Mouse (Mus musculus) cerebral cortex, adult 2 months (tissue): ENCODE data around the gene Mt4.

Source experiments
- WGBS: fragments of 180-500 bp; shearing (Covaris S2); methylation state at CpG from one replicate; pipeline ENCODE4 v1.1.7; 2018; 5-methylcytosine and 5-hydroxymethylcytosine counted together

Gene Mt4

DNA sequence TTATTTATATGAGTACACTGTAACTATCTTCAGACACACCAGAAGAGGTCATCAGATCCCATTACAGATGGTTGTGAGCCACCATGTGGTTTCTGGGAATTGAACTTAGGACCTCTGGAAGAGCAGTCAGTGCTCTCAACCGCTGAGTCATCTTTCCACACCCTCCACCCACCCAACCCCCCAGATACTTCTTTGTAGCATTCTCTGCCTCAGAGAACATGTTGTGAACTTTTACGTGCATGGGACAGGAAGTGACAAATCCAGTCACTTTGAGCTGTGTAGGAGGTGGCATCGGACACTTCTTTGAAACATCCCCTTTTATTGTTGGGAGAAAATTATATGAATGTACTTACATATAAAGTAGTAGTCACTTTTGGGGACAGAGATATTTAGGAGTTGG is 2.4 kb upstream of the Mt4 start:
- 47% methylated on average over 3 of the region's 3 CpGs for WGBS

DNA sequence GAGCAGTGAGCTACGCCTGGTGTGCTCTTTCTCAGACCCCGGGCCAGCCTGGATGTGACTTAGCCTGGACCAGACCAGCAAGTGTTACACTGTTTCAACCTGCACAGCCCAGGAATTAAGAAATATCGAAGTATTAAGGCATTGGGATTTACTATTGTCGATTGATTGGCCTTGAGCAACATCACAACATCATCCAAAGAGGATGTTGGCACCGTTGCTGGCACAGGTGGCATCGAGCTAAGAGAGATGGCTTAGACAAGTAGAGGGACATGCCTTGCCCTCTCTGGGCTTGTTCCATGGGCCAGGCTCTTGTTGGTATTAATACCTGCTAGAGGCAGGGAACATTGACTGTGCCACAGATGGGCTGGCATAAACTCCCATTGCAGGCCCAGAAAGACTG is 1.4 kb upstream of the Mt4 start:
- 92% methylated on average over 6 of the region's 6 CpGs for WGBS

DNA sequence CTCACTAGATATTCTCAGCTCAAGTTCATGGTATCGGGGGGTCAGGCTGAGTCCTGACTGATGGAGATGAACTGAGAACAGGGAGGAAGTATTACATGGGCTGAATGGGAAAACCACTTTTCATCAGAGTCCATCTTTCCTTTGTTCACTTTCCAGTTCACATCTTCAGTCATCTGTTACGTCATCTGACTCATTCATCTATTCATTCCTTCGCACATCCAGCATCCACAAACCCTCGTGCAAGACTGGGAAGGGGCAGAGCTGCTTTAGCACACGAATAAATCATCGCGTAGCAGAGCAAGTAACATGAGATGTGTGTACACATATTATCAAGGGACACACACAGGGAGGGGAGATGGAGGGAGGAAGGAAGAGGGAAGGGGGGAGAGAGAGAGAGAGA is 805 bp upstream of the Mt4 start:
- WGBS: 82% methylated on average over 7 of the region's 7 CpGs

DNA sequence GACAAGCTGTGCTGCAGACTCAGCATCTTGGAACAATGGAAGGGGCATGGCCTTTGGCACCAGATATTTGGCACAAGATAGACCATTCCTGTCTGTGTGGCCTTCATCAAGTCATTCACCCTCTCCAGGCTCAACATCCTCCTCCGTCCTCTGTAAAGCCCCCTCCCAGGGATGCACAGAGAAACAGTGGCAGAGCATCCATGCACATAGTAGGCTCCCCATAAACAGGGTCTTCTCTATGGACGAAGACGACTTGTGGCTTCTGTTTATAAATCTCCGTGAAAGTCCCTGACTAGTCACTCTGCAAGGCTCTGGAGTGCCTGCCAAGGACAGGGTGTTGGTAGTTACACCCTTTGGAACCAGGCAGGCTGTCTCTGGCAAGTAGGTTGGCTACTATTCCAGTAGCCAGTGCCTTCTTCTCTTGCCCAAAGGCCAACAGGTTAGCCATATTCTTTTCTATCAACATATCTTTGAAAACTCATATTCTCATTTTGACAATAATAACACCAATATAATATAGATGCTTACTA is 3.3 kb downstream of the Mt4 start:
- 75% methylated on average over 4 of the region's 4 CpGs for WGBS

DNA sequence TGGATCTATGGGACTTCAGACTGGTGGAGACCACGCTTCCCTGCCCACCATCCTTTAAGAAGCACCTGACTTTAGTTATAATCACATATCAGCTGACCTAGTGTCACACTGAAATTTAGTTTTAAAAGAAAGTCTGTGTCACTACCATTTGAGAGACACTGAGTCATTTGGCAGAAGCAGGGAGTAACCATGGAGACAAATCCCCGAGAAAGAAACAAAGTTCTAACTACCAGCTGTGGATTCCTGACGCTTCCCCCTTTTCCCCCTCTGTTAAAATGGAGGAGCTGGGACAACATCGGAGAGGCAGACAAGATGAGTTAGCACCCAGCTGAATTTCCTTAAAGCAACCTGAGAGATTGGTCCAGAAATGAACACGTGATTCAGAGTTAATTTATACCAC is 11.2 kb downstream of the Mt4 start:
- 21% methylated on average over 5 of the region's 5 CpGs for WGBS

DNA sequence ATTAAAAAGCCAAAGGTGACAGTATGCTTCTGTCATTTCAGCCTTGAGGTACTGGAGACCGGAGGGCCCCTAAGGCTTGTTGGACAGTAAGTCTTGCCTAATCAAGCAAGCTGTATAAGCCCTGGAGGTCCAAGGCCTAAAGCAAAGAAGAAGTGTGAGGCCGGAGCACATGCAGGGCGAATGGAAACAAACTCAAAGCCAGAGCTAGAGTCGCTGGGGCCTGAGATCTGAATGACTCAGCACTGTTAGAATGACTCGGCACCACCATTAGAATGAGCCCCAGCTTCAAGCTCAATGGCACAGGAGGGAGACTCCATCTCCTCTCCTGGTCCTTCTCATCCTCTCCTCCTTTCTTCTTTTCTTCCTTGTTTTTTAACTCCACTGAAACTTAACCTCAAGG is 13.9 kb downstream of the Mt4 start:
- WGBS: 81% methylated on average over 5 of the region's 5 CpGs

DNA sequence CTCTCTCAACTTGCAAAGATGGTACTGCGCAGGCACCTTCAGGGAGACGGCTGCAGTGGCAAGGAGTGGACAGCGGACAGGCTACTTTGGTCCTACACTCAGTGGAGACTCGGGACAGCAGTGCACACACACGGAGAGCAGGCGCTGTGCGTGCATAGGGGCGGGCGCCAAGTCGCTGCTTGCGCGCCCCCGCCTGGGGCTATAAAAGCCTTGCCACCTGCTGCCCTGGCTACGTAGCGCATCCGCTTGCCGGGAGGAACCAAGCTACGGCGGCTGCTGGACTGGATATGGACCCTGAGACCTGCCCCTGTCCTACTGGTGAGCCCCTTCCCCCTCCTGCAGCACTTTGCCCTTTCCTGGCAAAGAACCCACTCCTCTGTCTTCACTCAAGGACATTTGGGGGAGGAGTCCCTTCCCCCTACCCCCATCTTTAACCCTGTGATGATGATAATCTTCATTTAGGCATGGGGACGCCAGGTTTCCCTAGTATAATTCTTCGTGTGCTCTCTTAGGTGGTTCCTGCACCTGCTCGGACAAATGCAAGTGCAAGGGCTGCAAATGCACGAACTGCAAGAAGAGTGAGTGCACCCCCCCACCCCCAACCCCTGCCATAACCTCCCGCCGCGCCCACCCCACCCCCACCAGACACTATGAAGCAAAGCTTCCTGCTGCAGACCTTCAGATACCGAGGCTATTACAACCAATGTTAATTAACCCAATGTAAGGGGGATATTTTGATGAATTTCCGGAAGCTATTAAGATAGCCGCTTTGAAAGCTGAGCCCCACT is 15.7 kb downstream of the Mt4 start, which contains the start of gene Mt3:
Mt3 (plus strand) TSS at position 95 of the 788 bp plus-strand sequence.
- 2% methylated on average over 29 of the region's 29 CpGs for WGBS

DNA sequence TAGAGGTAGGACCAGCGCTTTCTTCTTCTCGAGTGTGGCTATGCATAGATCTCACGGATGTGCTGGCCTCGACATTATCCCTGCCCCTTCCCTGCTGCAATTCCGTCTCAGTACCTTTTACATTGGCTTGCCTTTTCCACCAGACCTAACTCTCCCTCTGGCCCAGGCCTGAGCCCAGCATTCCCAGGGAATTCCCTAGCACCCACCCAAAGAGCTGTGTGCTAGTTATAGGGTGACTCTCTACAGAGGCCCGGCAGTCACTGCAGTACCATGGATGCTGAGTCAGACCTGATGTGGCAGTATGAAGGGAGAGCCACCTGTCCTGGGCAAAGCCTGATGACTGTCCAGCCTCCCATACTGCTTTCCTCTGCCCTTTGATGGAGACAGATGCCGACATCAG is 16.5 kb downstream of the Mt4 start:
- WGBS: 25% methylated on average over 7 of the region's 7 CpGs

DNA sequence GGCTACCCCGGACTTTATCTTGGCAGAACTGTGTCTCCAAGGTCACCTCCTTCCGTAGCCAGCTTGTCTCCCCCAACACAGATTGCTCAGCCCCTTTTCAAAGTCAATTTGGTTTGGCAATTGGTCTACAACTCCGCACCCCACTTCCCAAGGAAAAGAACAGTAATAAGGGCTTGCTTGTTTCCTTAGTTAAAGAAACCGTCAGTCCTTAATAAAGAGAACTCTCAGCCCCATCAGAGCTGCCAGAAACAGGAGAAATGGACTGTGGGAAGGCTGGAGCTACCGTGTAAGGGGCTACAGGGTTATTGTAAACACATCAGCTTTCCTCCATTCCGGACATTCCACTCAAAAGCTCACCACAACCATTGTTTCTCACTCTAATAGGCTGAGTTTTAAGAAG is 17.5 kb downstream of the Mt4 start:
- 45% methylated on average over 6 of the region's 6 CpGs for WGBS

DNA sequence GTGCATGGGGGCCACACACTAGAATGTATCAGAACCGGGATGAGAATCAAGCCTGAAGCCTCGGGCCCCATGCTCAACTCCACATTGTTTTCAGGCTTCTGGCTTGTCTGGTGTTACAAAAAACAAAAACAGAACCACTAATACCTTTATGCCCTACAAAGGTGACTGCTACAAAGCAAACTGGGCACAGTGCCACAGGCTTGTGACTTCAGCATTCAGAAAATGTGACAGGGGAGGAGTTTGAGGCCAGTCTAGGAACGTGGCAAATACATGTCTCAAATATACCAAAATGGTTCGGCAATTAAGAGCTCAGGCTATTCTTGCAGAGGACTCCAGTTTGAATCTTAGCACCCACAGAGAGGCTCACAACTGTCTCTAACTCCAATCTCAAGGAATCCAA is 19.1 kb downstream of the Mt4 start:
- 62% methylated on average over 4 of the region's 4 CpGs for WGBS

DNA sequence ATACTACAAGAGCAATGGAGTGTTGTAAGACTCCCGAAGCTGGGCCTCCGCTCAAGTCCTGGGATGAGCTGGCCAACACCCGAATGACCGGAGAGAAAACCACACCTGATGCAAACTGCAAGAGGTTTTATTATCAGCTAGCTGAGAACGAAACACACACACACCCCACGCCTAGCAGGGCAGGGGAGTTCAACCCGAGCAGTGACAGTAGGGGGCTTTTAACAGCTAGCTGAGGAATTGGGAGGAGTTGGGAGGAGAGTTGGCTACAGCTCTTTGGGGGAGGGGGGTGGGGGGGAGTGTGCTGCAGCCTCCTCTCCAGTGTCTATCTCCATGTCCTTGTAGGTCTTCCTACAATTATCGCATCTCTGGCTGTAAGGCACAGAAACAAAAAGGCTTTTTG is 28.8 kb downstream of the Mt4 start:
- WGBS: 79% methylated on average over 8 of the region's 8 CpGs

DNA sequence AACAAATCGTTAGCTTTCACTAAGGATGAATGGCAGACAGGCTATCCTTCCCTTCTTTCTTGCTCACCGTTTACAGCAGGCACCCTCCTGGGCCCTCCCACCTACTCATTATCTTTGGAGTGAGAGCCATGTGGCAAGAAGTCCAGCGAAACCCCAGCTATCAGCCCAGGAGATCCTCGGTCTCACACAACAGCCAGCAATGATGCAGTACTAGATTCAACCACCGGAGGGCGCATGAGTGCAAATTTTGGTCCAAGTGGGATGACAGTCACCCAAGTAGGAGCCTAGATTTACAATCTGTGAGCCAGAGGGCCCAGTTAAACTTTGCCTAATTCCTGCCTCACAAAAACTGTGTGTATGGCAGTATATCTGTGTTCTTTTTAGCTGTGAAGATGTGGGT is 30.2 kb downstream of the Mt4 start:
- WGBS: 2% methylated on average over 6 of the region's 6 CpGs

DNA sequence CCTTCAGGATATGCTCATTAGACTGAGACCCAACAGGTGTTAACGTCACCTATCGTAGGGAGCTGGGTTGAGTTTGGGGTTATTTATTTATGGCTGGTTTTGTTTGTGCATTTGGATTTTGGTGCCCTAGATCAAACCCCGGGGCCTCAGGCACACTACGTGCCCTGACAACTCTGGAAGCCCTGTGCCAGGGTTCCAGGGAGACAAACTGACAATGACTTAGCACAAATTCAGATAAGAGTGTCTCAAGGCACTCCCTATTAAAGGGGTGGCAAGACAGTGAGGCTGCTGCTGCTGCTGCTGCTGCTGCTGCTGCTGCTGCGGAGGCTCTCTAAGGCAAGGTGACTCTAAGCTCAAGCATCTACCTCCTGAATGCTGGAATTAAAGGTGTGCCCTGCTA is 32.5 kb downstream of the Mt4 start:
- WGBS: over 99% methylated on average over 5 of the region's 5 CpGs

DNA sequence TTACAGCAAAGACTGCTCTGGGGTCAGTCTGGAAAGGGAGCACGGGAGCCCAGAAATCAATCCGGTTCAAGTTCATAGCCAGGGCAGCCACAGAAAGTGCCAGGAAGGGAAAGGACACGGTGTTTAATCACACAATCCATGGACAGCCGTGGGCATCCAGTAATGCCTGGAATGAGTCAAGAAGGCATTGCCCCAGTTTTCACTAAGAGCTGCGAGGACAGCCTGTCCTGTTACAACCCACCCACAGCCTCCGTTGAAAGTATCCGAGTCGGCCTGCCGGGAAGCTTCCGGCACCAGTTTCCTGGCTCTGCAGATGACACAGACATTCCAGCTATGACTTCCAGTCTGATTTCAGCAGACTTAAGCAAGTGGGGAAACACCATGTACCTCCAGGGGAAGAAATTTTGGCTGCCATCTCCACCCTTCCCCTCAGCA is 34.3 kb downstream of the Mt4 start:
- 36% methylated on average over 10 of the region's 10 CpGs for WGBS

DNA sequence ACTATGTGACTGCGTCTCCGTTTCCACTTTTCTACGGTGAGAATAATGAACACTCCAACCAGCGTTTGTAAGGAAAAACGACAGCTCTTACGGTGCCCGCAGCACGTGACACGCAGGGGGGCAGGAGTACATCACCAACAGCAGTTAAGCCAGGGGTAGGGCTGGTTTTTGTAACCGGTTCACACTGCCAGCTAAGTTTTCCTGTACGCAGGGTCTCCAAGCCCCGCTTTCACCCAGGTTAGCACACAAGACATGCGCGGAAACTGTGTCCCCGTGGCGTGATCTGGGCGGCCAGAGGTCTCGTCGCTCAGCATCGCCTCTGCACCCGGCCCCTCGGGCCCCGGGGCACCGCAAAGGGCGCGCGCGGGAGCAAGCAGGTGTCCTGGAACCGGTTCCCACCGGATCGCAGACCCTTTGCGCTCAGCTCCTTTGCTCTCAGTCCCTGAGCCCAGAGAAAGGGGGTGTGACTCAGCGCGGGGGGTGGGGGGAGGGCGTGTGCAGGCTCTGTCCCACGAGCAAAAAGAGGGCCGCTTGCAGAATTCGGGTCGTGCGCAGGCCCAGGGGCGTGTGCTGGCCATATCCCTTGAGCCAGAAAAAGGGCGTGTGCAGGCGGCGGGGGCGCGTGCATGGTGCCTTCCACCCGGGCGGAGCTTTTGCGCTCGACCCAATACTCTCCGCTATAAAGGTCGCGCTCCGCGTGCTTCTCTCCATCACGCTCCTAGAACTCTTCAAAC is 35.2 kb downstream of the Mt4 start, which contains the start of gene Mt2:
Mt2 (plus strand) TSS at position 590 of the 734 bp plus-strand sequence.
- under 1% methylated on average over 56 of the region's 56 CpGs for WGBS

DNA sequence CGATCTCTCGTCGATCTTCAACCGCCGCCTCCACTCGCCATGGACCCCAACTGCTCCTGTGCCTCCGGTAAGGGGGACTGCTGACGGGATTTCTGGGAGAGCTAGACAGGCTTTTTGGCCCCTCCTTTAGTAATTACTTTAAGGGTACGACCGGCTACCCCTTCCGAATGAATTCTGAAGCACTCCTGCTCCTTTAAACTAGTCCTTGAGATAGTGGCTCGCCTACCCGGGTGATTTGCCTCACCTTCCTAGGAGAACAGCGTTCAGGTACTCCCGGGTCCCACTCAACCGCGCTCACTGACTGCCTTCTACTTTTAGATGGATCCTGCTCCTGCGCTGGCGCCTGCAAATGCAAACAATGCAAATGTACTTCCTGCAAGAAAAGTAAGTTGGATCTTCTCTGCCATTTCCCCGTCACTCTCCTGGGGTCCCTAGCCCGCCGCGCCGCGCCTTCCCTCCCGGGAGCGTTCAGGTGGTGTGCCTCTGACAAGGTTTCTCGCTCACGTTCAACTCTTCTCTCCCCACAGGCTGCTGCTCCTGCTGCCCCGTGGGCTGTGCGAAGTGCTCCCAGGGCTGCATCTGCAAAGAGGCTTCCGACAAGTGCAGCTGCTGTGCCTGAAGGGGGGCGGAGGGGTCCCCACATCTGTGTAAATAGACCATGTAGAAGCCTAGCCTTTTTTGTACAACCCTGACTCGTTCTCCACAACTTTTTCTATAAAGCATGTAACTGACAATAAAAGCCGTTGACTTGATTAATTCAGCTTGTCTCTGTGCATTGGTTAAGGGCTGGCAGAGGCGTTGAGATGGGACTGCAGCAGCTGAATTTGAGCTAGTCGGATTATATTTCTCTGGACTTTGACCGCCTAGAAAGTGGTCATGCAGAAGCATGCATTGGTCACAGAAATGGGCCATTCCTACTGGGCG is 36.1 kb downstream of the Mt4 start:
- 5% methylated on average over 39 of the region's 39 CpGs for whole genome bisulfite sequencing

DNA sequence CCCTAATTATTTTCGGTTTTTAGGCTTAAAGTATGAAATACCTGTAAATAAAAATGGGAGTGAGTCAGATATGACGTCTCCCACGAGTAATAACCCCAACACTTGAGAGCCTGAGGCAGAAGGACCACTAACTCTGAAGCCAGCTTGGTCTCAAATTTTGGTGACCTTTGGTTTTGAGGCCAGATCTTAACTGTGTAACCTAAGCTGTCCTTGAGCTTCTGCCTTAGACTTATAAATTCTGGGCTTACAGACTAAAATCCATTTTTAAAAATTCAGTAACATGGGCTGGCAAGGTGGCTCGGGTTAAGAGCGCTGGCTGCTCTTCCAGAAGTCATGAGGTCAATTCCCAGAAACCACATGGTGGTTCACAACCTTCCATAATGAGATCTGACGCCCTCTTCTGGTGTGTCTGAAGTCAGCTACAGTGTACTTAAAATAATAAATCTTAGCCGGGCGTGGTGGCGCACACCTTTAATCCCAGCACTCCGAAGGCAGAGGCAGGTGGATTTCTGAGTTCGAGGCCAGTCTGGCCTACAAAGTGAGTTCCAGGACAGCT is 36.9 kb downstream of the Mt4 start:
- 75% methylated on average over 11 of the region's 11 CpGs for WGBS

DNA sequence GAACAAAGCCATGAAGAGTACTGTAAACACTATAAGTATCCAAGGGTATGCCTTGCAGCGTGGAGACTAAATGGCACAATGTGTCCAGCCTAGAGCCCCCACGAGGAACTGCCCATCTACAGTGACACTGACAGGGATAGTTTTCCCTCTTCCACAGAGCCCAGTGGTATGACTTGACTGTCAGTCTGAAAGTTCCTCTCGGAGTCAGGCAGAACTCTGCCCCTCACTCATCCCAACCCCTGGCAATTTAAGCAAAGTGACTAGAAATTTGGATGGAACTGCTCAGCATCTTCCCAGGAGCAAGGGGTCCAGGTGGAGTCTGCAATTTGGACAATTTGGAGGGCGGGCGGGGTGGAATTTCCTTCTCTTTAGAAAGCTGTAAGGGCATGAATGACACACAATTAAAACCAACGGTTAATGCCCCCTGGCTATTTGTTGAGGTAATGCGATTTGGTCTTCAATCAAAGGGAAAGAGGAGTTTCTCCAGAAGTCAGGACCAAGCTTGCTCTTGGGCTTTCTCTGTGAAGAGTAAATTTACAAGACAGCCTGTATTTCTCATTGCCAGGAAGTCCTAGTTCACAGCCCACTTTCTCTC is 37.7 kb downstream of the Mt4 start:
- 58% methylated on average over 7 of the region's 7 CpGs for WGBS

DNA sequence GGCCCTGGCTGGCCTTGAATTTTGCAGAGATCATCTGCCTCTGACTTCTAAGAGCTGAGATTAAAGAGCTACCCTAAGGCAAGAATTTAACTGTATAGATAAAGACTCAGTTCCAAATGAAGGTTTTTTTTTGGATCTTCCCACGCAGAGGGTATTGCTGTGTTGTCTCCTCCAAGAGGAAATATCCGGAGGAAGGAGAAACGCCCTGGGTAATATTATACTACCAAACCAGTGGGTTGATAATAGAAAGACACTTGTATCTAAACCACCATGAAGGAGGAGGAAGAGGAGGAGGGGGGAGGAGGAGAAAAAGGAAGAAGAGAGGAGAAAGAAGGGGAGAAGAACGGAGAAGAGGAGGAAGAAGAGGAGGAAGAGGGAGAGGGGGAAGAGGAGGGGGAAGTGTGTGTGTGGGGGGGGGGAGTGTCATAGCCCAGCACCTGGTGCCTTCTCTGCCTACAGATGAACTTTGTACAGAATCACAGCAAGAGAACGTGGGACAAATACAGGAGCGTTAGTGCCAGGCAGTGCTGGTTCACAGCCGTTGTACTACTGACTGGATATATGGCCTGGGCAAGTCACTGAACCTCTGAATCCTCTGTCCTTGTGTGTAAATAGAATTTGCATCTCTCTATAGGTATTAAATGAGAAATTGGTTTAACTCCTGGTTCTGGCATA is 40.9 kb downstream of the Mt4 start:
- WGBS: 55% methylated on average over 7 of the region's 7 CpGs
